Mouse (Mus musculus): ENCODE data around the gene Rnf166.

Rnf166 gene

DNA sequence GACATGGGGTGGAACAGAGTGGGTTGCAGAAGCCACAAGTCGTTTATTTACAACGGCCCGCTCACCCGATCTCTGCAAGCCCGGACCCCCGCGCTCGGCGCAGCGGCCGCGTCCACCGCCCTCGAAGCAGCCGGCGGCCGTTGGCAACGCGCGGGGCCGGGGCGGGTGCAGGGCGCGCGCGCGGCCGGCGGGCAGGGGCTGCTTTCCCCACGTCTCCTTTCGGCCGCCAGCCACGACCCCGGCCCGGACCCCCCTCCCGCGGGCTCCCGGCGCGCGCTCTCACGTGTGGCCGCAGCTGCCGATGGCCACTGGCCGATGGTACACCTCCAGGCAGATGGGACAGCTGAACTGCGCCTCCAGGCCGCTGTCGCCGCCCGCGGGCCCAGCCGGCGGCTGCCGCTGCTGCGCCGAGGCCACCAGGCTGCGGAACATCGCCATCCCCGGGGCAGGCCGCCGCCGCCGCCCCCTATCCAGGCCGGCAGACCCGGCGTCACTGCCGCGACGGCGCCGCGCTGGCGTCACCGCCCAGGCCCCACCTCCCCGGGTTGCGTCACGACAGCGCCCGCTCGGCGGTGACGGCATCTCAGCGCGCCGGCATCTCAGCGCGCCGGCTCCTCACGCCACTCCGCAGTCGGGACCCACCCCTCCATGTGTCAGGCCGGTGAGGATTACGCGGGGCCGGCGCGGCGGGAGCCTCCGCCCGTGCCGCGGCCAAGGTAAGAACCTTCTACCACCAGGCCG, at the start of gene Rnf166, which contains the start of gene Ctu2:
Gene Rnf166, minus strand, starts transcription at position 485 of the 741 bp plus-strand sequence.
Gene Ctu2, plus strand, starts transcription at position 564 of the 741 bp plus-strand sequence.
- peak; percentile 90 to 92 for DNase-seq (ENCODE audit: low spot score in 2 of 2)

- DNase-seq (ENCODE audit: low spot score in 2 of 2): no peak
Measured at GRCm38 (mm10) chr8:122525004-122525403, 49.1 kb upstream of the Rnf166 start.

GRCm38 (mm10) chr8:122524506-122524905, 48.6 kb upstream of the Rnf166 start:
- DNase-seq (ENCODE audit: low spot score in 2 of 2): no peak

DNA sequence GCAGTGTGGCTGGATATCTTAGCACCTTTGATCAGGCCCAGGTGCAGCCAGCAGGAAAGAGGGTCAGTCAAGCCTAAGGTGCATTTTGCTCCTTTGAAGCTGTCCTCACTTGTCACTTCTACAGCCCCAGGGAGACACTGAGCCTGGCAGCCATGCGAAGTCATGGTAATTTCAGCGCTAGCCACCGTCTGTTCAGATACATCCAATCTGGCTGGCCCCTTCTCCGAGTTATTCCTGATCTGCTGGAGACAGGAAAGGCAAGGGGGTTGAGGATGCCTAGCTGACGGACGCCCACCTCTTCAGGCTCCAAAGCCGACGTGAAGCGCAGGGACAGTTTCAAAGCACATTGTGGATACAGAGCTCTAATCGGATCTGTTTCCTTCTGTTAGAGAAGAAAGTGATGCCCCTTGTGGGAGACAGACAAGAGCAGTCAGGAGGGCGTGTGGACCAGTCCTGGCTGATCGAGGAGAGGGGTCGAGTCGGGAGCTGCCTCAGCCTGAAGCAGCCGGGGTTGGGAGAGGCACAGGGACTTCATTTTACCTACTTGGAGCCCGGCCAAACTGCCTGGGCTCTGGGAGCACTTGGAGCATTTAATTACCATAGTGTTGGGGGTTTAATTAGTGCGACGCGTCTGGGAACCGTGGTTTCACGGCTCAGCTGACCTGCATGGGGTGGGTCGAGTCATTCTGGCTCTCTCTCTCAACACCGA, 47.9 kb upstream of the Rnf166 start:
- DNase-seq (ENCODE audit: low spot score in 2 of 2): peak; percentile 43 to 51

GRCm38 (mm10) chr8:122522796-122523651, 47.2 kb upstream of the Rnf166 start:
- DNase-seq (ENCODE audit: low spot score in 2 of 2): no peak

GRCm38 (mm10) chr8:122520611-122521010, 44.7 kb upstream of the Rnf166 start:
- no peak for DNase-seq (ENCODE audit: low spot score in 2 of 2)

GRCm38 (mm10) chr8:122517541-122518190, 41.8 kb upstream of the Rnf166 start:
- DNase-seq (ENCODE audit: low spot score in 2 of 2): no peak

DNA sequence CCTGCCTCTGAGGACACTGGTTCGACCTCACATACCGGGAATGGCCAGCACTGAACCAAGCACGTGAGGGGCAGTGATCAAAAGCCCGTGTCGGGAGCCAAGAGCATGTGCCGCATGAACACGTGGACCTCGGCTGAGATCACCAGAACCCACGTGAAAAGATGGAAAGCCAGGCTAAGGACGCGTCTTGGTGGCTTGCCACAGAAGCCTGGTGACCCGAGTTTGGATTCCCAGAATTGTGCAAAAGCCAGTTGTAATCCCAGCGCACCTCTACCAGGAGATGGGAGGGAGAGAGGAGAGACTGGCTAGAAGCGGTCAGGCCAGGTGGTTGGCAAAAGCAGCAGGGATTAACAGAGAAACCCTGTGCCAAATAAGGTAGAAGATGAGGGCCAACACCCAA, 39.8 kb upstream of the Rnf166 start:
- DNase-seq (ENCODE audit: low spot score in 2 of 2): no peak

GRCm38 (mm10) chr8:122512392-122512791, 36.5 kb upstream of the Rnf166 start:
- DNase-seq (ENCODE audit: low spot score in 2 of 2): no peak

DNA sequence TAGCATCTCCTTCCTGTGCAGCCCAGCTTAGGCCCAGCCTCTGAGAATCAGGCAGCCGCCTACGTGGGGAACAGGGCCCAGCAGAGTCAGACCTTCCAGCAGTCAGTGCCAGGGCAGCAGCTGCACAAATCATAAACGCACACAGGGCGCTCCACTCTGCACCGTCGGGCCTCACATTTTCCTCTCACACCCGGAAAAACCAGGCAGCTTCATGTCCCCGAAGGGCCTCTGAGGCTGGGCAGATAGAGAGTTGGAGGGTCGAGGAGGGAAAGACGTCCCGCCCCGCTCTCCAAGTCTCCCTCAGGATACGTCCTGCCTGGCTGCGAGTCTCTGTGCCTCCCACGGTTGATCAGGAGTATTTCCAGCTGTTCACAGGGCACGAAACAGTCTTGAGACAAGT, 35.7 kb upstream of the Rnf166 start:
- DNase-seq (ENCODE audit: low spot score in 2 of 2): no peak

DNA sequence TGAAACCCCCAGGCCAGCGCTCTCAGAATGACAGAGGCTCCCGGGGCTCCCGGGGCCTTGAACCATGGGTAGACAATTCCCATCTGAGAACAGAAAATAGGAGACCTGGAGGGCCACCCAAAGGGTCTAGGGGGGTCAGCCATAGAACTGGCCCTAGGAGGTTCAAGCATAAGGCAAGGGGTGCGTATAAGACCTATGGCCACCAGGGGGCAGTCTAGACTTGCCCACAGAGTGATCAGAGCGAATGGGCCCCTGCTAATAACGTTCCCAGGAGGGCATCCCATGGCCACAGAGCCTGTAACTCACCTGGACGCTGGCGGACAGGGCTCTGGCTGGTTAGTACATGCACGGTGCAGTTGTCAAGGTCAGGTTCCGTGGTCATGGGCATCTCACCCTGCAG, 25.0 kb upstream of the Rnf166 start:
- peak; percentile 72 to 73 for DNase-seq (ENCODE audit: low spot score in 2 of 2)

DNA sequence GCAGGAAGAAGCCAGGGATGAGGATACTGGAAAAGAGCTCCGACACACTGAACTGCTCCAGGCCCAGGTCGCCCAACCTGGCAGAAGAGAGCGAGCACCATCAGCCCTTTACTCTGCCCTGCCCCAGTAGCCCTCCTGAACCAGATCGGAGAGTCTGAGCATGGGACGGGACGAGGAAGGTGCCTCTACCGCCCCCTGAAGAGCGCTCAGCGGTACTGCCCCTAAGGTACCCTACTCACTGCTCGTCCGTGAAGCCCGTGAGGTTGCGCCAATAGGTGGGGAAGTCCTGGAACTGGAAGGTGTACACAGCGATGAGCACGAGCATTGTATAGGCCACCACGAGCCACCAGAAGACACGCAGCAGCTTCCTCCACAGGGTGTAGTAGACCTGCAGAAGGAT, 22.0 kb upstream of the Rnf166 start:
- no peak for DNase-seq (ENCODE audit: low spot score in 2 of 2)

GRCm38 (mm10) chr8:122497016-122497734, 21.3 kb upstream of the Rnf166 start:
- no peak for DNase-seq (ENCODE audit: low spot score in 2 of 2)

GRCm38 (mm10) chr8:122488387-122488786, 12.5 kb upstream of the Rnf166 start:
- no peak for DNase-seq (ENCODE audit: low spot score in 2 of 2)

- DNase-seq (ENCODE audit: low spot score in 2 of 2): no peak
Measured at GRCm38 (mm10) chr8:122484831-122485230, 9.0 kb upstream of the Rnf166 start.

- DNase-seq (ENCODE audit: low spot score in 2 of 2): no peak
Measured at GRCm38 (mm10) chr8:122483877-122484276, 8.0 kb upstream of the Rnf166 start.

- DNase-seq (ENCODE audit: low spot score in 2 of 2): no peak
Measured at GRCm38 (mm10) chr8:122482448-122482847, 6.6 kb upstream of the Rnf166 start.

DNA sequence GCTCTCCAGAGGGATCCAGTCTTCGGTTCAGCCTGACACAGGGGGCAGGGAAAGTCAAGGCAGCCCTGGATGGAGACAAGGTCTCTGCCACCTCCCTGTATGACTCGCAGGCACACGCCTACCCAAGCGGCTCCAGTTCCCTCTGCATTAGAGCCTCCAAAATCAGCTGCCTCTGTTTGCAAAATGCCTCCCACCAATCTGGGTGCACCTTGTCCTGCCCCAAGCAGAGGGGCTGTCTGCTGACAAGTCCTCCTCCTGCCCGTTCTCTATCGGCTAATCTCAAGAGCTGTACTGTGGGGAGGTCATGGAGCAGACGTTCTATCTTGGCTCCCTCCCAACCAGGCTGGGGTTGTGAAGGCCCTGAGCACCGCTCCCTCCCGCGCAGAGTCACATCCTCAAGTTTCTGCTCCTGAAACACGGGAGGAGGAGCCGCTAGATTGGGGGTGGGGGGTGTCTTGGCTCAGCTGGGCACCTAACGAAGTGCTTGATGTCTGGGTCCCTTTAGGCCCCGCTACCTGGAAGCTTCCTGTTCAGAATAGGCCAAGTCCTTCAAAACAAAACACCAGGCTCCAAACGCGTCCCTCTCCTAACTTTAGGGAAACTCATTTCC, 808 bp downstream of the Rnf166 start:
- DNase-seq (ENCODE audit: low spot score in 2 of 2): peak in 1 of 2 experiments; percentile 46

DNA sequence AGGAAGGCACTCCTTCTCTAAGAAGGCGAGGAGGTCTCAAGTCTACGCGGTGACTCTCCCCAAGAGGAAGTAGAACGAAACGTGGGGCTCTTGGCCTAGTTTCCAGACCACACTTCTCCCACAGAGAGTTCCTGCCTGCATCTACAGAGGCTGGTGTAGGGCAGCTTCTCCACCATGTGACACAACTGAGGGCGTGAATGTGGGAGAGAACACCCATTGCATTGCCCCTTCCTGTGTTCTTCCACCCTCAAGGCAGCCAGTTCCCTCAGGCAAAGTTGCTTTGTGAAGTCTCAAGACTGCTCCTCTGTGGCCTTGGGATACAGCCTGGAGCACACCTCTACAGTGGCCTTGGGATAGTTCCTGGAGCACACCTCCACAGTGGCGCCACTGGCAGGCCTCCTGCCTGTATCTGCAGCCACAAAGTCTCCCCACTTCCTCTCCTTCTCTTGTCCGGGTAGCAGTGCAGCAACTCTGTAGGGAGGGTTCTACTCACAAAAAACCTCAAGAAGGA, 1.9 kb downstream of the Rnf166 start:
- no peak for DNase-seq (ENCODE audit: low spot score in 2 of 2)

DNA sequence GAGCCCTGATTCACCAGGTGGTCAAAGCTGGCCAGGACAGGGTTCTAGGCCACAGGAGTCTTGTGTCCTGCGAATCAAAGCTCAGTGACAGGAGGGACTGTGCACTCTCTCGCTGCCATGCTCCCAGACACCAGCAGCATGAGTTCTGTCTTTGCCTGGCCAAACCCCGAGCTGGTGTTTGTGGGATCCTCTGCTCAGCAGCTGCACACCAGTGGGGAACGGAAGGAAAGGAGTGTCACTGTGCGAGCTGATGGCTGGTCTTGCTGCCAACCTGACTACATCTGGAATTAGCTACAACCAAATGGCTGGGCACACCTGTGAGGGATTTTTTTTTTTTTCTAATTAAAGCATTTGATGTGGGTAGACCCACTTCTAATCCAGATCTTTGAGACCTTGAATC, 5.2 kb downstream of the Rnf166 start:
- DNase-seq (ENCODE audit: low spot score in 2 of 2): no peak
